Mouse (Mus musculus): ENCODE measurements around the gene Adra1b.

GRCm38 (mm10) chr11:43936023-43936422 lies 35.0 kb upstream of the Adra1b start:
- TF ChIP-seq CTCF (IDR thresholded peaks at IDR 0.05; ENCODE audit: low read depth, low read length) (no peak), POLR2A (IDR thresholded peaks at IDR 0.05; ENCODE audit: extremely low read depth, insufficient read depth, low read length) (no peak)

Measured in liver, adult 2 months (tissue).